Mouse (Mus musculus): ENCODE data around the gene Psg19. TPM values are rescaled to one million over a fixed set of nuclear protein-coding genes. Genes with fewer than 3 reads are reported as not detected.
A peak's percentile ranks its signal among the peaks of the same experiment; 100 is the strongest.
"Not testable (repeated sequence)": the region's sequence is repeated elsewhere in the genome, so short reads cannot be mapped to it uniquely, and the experiment has no call there.

The Psg19 gene
- polyA plus RNA-seq, 1 experiment: 0.08 TPM

DNA sequence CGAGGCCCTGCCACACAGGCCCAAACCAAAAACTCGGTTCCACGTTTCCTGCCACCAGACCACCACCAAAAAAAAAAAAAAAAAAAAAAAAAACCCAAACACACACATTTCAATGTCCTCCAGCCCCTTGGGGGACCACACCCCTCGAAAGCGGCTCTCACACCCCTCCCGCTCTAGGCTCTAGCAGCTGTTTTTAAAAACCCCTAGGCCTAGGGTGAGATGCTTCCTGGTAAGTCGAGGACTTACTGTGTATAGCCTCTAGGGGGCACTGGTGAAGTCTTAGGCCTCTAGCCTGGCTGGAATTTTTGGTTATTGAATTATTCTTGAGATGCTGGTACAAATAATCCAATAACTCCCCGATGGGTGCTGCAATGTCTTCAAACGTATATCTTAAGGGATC lies 30.3 kb upstream of the Psg19 start:
- Histone ChIP-seq H3K4me1 (ENCODE audit: control insufficient read depth, insufficient read depth, insufficient read length, low read length) (peaks cover 3% of the 10 kb centered on the region; the same call in 1 of the 2 replicates), H3K36me3 (ENCODE audit: control insufficient read depth, insufficient read depth, low read length) (no peaks in the 10 kb centered on the region), H3K27ac (ENCODE audit: insufficient read depth, low read depth, low read length) (no peak overlapping the region), H3K27me3 (ENCODE audit: control insufficient read depth, insufficient read depth, low read length) (no peaks in the 10 kb centered on the region), H3K4me3 (ENCODE audit: low read depth, low read length) (no peak overlapping the region)
- TF ChIP-seq CTCF (IDR thresholded peaks at IDR 0.05; ENCODE audit: extremely low read depth, insufficient read length, insufficient replicate concordance, low read depth, low read length): peak; percentile 20; the same call in 1 of the 2 replicates
- no peak for TF ChIP-seq POLR2A (IDR thresholded peaks at IDR 0.05; ENCODE audit: low read depth, low read length)
- WGBS: 77% methylated on average over 9 of the region's 9 CpGs

DNA sequence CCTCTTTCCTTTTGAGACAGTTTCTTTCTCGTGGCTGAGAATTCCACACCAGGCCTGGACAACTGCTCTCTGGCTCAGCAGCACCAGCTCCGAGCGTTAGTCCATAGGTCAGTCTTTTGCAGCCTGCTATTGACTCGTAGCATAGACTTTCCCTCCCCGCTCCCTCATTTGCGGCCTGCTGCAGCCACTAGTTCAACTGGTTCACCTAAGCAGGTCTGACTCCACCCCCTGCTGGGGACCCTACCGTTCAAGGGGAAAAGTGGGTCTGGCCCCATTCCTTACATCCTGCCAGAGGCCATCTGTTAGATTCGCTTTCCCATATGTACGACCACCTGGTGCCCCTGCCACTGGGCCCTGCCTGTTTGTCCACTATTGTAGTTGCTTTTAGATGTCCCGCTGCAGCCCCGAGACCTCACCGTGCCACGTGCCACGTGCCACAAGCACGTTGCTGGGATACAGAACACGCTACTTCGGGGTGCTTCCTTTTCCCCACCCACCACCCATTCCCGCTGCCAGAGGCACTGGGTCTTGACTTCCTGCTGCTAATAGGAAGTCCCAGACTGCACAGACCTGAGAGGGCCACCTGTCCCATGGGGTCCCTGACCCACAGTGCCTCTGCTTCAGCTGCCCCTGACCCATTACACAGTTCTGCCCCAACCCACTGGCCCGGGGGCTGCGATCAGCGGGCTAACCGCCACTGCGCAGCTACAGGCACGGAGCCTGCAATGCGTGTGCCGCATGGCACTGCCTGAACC lies 29.6 kb upstream of the Psg19 start:
- no peaks in the 10 kb centered on the region for H3K36me3 ChIP-seq (ENCODE audit: control insufficient read depth, insufficient read depth, low read length)
- TF ChIP-seq POLR2A (IDR thresholded peaks at IDR 0.05; ENCODE audit: low read depth, low read length): no peak
- no peak for TF ChIP-seq CTCF (IDR thresholded peaks at IDR 0.05; ENCODE audit: extremely low read depth, insufficient read length, insufficient replicate concordance, low read depth, low read length)
- H3K4me1 ChIP-seq (ENCODE audit: control insufficient read depth, insufficient read depth, insufficient read length, low read length): peaks cover 3% of the 10 kb centered on the region; the same call in 1 of the 2 replicates
- no peak overlapping the region for H3K4me3 ChIP-seq (ENCODE audit: low read depth, low read length)
- WGBS: 51% methylated on average over 26 of the region's 26 CpGs
- H3K27me3 ChIP-seq (ENCODE audit: control insufficient read depth, insufficient read depth, low read length): no peaks in the 10 kb centered on the region
- H3K27ac ChIP-seq (ENCODE audit: insufficient read depth, low read depth, low read length): no peak overlapping the region

DNA sequence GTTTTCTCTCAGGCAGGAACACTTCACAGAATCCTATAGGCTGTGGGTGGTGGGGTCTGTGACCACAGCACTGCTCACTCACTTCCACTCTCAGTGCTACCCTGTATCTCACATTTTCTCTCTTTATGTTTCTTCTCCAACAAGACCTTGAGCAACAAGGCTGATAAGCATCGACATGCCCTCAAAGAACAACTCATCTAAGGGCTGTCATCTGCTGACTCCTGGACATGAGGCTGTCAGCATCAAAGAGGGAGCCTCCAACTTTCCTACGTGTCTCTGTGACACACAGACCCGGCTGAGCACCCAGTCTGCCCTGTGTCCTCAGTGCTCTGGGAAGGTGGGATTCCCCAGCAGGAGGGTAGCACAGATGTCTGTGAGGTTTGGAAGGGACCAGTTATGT lies 23.2 kb upstream of the Psg19 start, which contains the start of gene Psg17:
Gene Psg17, minus strand, starts transcription at position 101 of the 400 bp plus-strand sequence.
- H3K4me3 ChIP-seq (ENCODE audit: low read depth, low read length): no peak within 1 kb of the TSS
- WGBS: 68% methylated on average over 3 of the region's 3 CpGs
- no peak within 1 kb of the TSS for H3K27ac ChIP-seq (ENCODE audit: insufficient read depth, low read depth, low read length)
- H3K36me3 ChIP-seq (ENCODE audit: control insufficient read depth, insufficient read depth, low read length): no peaks in the 10 kb centered on the region
- H3K27me3 ChIP-seq (ENCODE audit: control insufficient read depth, insufficient read depth, low read length): no peaks in the 10 kb centered on the region
- TF ChIP-seq POLR2A (IDR thresholded peaks at IDR 0.05; ENCODE audit: low read depth, low read length) (no peak), CTCF (IDR thresholded peaks at IDR 0.05; ENCODE audit: extremely low read depth, insufficient read length, insufficient replicate concordance, low read depth, low read length) (no peak)
- no peaks in the 10 kb centered on the region for H3K4me1 ChIP-seq (ENCODE audit: control insufficient read depth, insufficient read depth, insufficient read length, low read length)

DNA sequence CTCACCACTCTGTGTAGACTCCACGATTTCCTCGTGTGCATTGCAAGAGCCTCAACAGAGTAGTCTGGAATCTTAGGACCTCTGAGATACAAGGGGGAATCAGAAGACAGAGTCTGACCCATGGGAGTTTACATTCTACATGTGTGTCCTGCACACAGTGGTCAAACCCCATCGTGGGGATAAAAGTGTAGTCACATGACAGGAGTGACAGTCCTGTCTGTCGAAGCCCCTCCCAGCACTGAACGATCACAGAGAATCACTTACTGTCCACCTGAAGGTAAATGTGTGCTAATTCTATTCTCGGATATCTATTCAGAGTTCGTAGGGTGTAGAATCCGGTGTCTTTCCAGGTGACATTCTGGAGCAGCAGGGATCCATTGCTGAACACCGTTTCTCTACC lies 20.0 kb upstream of the Psg19 start:
- Histone ChIP-seq H3K27me3 (ENCODE audit: control insufficient read depth, insufficient read depth, low read length) (no peaks in the 10 kb centered on the region), H3K4me3 (ENCODE audit: low read depth, low read length) (no peak overlapping the region), H3K4me1 (ENCODE audit: control insufficient read depth, insufficient read depth, insufficient read length, low read length) (no peaks in the 10 kb centered on the region), H3K27ac (ENCODE audit: insufficient read depth, low read depth, low read length) (no peak overlapping the region), H3K36me3 (ENCODE audit: control insufficient read depth, insufficient read depth, low read length) (no peaks in the 10 kb centered on the region)
- TF ChIP-seq POLR2A (IDR thresholded peaks at IDR 0.05; ENCODE audit: low read depth, low read length) (no peak), CTCF (IDR thresholded peaks at IDR 0.05; ENCODE audit: extremely low read depth, insufficient read length, insufficient replicate concordance, low read depth, low read length) (no peak)
- 36% methylated on average over 9 of the region's 9 CpGs for WGBS

DNA sequence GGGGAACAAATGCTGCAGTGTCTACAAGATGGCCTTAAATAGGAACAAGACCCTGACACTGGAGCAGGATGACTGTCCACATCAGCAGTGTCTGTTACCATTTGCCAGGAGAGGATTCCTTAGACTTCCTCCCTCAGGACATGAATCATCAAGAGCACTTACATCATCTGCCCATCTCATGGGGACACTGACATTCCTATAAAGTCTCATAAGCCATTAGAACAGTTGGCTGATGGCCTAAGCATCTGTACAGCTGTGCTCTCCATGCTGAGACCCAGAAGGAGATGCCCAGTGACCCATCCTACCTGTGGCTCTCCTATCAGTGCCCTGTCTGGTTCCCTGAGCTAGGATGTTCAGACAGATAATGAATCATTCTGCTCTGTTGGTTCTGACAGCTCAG lies 5.2 kb upstream of the Psg19 start:
- Histone ChIP-seq H3K27ac (ENCODE audit: insufficient read depth, low read depth, low read length) (no peak overlapping the region), H3K36me3 (ENCODE audit: control insufficient read depth, insufficient read depth, low read length) (no peaks in the 10 kb centered on the region), H3K27me3 (ENCODE audit: control insufficient read depth, insufficient read depth, low read length) (no peaks in the 10 kb centered on the region), H3K4me3 (ENCODE audit: low read depth, low read length) (no peak overlapping the region), H3K4me1 (ENCODE audit: control insufficient read depth, insufficient read depth, insufficient read length, low read length) (no peaks in the 10 kb centered on the region)
- TF ChIP-seq POLR2A (IDR thresholded peaks at IDR 0.05; ENCODE audit: low read depth, low read length): no peak
- no peak for TF ChIP-seq CTCF (IDR thresholded peaks at IDR 0.05; ENCODE audit: extremely low read depth, insufficient read length, insufficient replicate concordance, low read depth, low read length)

DNA sequence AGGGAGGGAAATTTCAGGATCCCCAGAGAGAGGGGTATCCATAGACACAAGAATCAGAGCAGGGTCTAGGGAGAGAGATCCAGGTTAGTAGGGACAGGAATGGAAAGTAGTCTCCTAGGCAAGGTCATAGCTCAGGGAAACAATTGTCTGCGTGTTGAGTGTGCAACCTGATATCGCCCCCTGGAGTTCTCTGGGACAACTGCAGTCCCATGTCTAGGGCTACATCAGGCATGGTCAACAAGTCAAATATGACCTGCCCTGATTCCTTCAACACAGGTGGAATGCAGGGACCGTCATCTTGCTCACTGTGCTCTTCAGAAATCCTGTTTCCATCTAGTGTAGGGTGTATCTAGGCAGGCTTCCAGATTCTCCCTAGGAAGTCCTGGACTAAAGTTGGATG lies 809 bp upstream of the Psg19 start:
- no peak overlapping the region for H3K4me3 ChIP-seq (ENCODE audit: low read depth, low read length)
- H3K36me3 ChIP-seq (ENCODE audit: control insufficient read depth, insufficient read depth, low read length): no peaks in the 10 kb centered on the region
- H3K4me1 ChIP-seq (ENCODE audit: control insufficient read depth, insufficient read depth, insufficient read length, low read length): no peaks in the 10 kb centered on the region
- no peak overlapping the region for H3K27ac ChIP-seq (ENCODE audit: insufficient read depth, low read depth, low read length)
- H3K27me3 ChIP-seq (ENCODE audit: control insufficient read depth, insufficient read depth, low read length): no peaks in the 10 kb centered on the region
- WGBS: 39% methylated on average over 3 of the region's 3 CpGs
- peak; percentile 28; the same call in 1 of the 2 replicates for TF ChIP-seq CTCF (IDR thresholded peaks at IDR 0.05; ENCODE audit: extremely low read depth, insufficient read length, insufficient replicate concordance, low read depth, low read length)
- no peak for TF ChIP-seq POLR2A (IDR thresholded peaks at IDR 0.05; ENCODE audit: low read depth, low read length)

DNA sequence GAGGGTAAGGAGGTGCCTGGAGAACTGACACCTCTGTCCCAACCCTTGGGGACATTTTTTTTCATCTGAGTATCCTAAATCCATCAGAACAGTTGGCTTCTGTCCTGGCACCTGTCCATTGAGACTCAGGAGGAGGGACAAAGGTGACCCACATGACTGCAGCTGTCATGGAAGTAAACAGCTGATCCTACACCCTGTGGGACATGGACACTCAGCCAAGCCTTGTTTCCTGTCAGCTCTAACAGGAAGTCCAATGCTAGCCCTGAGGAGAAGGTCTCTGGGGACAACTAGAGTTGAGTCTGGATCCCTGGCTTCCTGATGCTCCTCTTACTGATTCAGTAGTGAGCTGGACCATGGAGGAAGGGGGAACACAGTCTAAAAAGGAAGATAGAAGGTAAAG lies 7.6 kb downstream of the Psg19 start:
- H3K36me3 ChIP-seq (ENCODE audit: control insufficient read depth, insufficient read depth, low read length); H3K27ac ChIP-seq (ENCODE audit: insufficient read depth, low read depth, low read length); H3K4me3 ChIP-seq (ENCODE audit: low read depth, low read length); H3K4me1 ChIP-seq (ENCODE audit: control insufficient read depth, insufficient read depth, insufficient read length, low read length); H3K27me3 ChIP-seq (ENCODE audit: control insufficient read depth, insufficient read depth, low read length): not testable (repeated sequence)

DNA sequence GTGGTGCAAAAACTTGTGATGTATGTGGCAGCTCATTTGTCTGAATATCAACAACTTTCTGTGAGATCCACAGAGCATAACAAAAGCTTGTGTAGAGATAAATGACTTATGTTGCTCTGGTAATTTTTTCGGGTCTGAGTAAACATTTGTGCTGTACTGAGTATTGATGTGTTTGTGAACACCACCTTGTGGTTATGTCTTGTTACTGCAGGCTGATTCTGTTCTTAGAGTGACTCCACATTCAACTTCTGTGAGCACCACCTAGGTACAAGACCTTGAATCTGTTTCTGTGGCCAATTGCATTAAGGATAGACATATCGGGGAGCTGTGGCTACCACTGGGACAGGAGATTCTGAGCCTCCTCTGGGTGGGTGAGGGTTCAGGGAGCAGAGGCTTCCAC lies 17.0 kb downstream of the Psg19 start:
- 28% methylated on average over 2 of the region's 2 CpGs for WGBS
- H3K4me3 ChIP-seq (ENCODE audit: low read depth, low read length); H3K27me3 ChIP-seq (ENCODE audit: control insufficient read depth, insufficient read depth, low read length); H3K27ac ChIP-seq (ENCODE audit: insufficient read depth, low read depth, low read length); H3K4me1 ChIP-seq (ENCODE audit: control insufficient read depth, insufficient read depth, insufficient read length, low read length); H3K36me3 ChIP-seq (ENCODE audit: control insufficient read depth, insufficient read depth, low read length): not testable (repeated sequence)

Measured in small intestine, adult 2 months (tissue).